Mouse (Mus musculus): ENCODE results near the gene Hbq1a. TPM values are rescaled to one million over a fixed set of nuclear protein-coding genes. Genes with fewer than 3 reads are reported as not detected.
A peak's percentile ranks its signal among the peaks of the same experiment; 100 is the strongest.

Gene Hbq1a
- polyA plus RNA-seq, 1 experiment from 2014 or later = 1.1 TPM

- Histone ChIP-seq H3K4me1 (peaks cover 9% of the 10 kb centered on the region; the same call in 1 of the 2 replicates), H3K9me3 (no peaks in the 10 kb centered on the region), H3K9ac (replicated peaks) (no peak overlapping the region), H3K4me2 (replicated peaks) (no peak overlapping the region), H3K36me3 (no peaks in the 10 kb centered on the region), H3K27ac (replicated peaks) (no peak overlapping the region), H3K4me3 (no peak overlapping the region), H3K27me3 (no peaks in the 10 kb centered on the region)
- 92% methylated on average over 1 of the region's 1 CpGs for WGBS
- no peak for ATAC-seq (replicated peaks)
Measured at GRCm38 (mm10) chr11:32303455-32303854, 3.6 kb downstream of the Hbq1a start.

DNA sequence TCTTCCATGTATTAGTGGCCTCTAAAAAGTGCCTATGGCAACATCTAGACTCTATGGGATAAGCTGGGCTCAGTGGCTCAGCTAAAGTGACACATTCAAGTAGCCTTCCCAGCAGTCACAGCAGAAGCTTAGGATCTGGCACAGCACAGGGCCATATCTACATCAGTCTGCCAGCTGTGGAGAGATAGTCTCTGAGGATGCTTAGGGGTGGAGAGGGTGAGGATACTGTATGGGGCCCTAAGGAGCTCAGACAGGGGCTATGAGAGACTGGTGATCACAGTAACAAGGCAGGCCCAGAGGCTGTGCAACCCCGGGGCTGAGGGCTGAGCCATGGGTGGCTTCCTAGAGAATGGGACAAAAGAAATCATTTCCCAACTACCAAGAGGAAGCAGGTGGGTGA, 7.1 kb downstream of the Hbq1a start:
- Histone ChIP-seq H3K27ac (replicated peaks) (no peak overlapping the region), H3K4me2 (replicated peaks) (no peak overlapping the region), H3K27me3 (no peaks in the 10 kb centered on the region), H3K36me3 (no peaks in the 10 kb centered on the region), H3K4me1 (peaks cover 9% of the 10 kb centered on the region; the same call in 1 of the 2 replicates), H3K9ac (replicated peaks) (no peak overlapping the region), H3K9me3 (no peaks in the 10 kb centered on the region), H3K4me3 (no peak overlapping the region)
- 73% methylated on average over 1 of the region's 1 CpGs for WGBS
- no peak for ATAC-seq (replicated peaks)

GRCm38 (mm10) chr11:32309446-32309845, 9.6 kb downstream of the Hbq1a start:
- no peak for ATAC-seq (replicated peaks)
- Histone ChIP-seq H3K4me1 (no peaks in the 10 kb centered on the region), H3K27me3 (no peaks in the 10 kb centered on the region), H3K9me3 (no peaks in the 10 kb centered on the region), H3K36me3 (no peaks in the 10 kb centered on the region), H3K4me2 (replicated peaks) (no peak overlapping the region), H3K9ac (replicated peaks) (no peak overlapping the region), H3K4me3 (no peak overlapping the region), H3K27ac (replicated peaks) (no peak overlapping the region)
- 43% methylated on average over 4 of the region's 4 CpGs for WGBS

GRCm38 (mm10) chr11:32309928-32310327, 10.1 kb downstream of the Hbq1a start:
- no peaks in the 10 kb centered on the region for H3K36me3 ChIP-seq
- no peaks in the 10 kb centered on the region for H3K9me3 ChIP-seq
- 78% methylated on average over 3 of the region's 3 CpGs for WGBS
- no peak for ATAC-seq (replicated peaks)
- H3K9ac ChIP-seq (replicated peaks) = no peak overlapping the region
- no peak overlapping the region for H3K27ac ChIP-seq (replicated peaks)
- H3K27me3 ChIP-seq = no peaks in the 10 kb centered on the region
- H3K4me2 ChIP-seq (replicated peaks) = no peak overlapping the region
- H3K4me3 ChIP-seq = no peak overlapping the region
- no peaks in the 10 kb centered on the region for H3K4me1 ChIP-seq

DNA sequence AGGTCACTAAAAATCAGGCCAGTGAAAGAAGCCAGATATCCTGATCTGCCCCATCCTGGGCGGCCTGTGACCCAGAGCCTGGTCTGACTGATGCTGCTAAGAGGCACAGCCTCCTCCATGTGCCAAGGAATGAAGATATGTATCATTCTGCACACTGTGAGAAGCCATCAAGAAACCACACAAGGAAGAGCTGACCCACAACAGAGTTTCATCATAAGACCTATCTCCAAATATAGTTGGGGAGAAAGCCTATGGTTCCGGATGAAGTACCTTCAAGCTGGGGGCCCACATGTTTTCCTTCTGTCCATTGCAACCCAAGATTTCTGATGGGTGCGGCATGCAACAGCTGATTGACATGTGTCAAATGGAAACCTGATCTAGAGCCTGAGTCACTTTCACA, 16.1 kb downstream of the Hbq1a start:
- 92% methylated on average over 3 of the region's 3 CpGs for WGBS
- H3K36me3 ChIP-seq = no peaks in the 10 kb centered on the region
- ATAC-seq (replicated peaks) = no peak

DNA sequence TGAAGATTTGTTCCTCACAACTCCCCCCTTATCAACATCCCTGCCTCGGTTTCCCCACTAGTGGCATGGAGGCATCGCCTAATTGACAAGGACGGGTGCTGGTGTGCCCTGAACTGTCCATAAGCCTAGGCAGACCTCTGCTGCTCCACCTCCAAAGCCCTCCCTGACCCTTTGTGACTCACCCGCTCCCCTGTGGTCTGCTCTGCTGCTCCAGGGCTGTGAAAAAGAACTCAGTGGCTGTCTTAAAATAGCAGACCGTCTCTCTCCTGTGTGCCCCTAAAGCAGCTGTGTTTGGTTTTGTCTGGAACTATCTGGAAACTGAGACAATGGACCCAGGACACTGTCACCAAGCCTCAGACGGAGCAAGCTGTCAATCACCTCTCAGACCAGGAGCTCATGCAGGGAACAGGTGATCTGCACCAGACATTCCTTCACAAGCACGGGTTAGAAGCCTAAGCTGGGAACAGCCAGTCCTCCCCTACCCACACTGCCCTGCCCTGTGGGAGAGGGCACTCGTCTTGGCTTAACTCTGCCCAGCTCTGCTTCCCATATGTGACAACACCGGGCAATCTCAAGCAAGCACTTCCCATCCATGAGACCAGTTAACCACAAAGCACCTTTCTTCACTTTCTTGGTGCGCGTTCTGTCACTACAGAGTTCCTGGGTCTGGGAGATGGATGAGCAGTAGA, 20.8 kb downstream of the Hbq1a start:
- Histone ChIP-seq H3K4me3 (no peak overlapping the region), H3K4me1 (peaks cover 2% of the 10 kb centered on the region; the same call in 1 of the 2 replicates), H3K4me2 (replicated peaks) (no peak overlapping the region), H3K27ac (replicated peaks) (no peak overlapping the region), H3K9ac (replicated peaks) (no peak overlapping the region), H3K36me3 (no peaks in the 10 kb centered on the region), H3K27me3 (no peaks in the 10 kb centered on the region), H3K9me3 (no peaks in the 10 kb centered on the region)
- WGBS = 61% methylated on average over 11 of the region's 11 CpGs
- no peak for ATAC-seq (replicated peaks)

More for the DNA sequence above, 16.1 kb downstream of the Hbq1a start:
- H3K9ac ChIP-seq (replicated peaks) = no peak overlapping the region
- no peaks in the 10 kb centered on the region for H3K9me3 ChIP-seq
- H3K4me1 ChIP-seq = no peaks in the 10 kb centered on the region
- H3K27me3 ChIP-seq = no peaks in the 10 kb centered on the region
- no peak overlapping the region for H3K4me2 ChIP-seq (replicated peaks)
- H3K27ac ChIP-seq (replicated peaks) = no peak overlapping the region
- H3K4me3 ChIP-seq = no peak overlapping the region

DNA sequence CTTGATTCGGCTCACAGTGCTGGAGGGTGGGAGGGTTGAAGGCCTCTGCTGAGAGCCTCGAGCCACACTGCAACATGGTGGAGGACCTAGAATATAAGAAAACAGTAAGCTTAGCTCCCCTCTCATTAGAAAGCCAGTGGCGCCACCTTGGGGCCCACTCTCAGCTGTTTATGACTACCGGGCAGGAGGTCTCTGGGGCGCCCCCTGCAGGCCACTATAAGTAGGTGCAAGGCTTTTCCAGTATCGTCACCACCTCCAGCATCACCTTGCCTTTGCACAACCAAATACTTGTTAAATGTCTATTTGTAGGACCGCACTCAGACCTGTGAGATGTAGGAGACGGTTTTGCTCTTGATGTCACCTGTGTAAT, 21.3 kb downstream of the Hbq1a start:
- Histone ChIP-seq H3K9ac (replicated peaks) (no peak overlapping the region), H3K9me3 (no peaks in the 10 kb centered on the region), H3K4me3 (no peak overlapping the region), H3K27me3 (no peaks in the 10 kb centered on the region), H3K4me1 (peaks cover 2% of the 10 kb centered on the region; the same call in 1 of the 2 replicates), H3K4me2 (replicated peaks) (no peak overlapping the region), H3K27ac (replicated peaks) (no peak overlapping the region), H3K36me3 (no peaks in the 10 kb centered on the region)
- 39% methylated on average over 8 of the region's 8 CpGs for WGBS
- ATAC-seq (replicated peaks) = no peak

DNA sequence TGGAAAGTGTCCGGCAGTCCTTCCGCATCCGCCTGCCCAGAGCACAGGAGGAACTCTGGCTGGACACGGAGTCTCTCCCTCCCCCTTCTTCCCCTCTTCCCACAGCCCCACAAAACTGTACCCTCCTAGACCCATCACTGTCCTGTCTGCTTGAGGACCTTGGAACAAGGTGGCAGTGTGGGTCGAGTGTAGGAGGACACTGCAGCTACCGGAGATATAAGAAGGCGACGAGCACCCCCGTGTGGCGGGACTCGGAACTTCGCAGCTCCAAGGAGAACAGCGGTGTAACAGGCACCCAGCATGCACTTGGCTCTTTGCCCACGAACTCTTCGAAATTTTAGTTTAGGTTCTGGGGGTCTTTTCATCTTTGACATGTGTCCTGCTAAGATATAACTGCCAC, 24.7 kb downstream of the Hbq1a start:
- Histone ChIP-seq H3K36me3 (no peaks in the 10 kb centered on the region), H3K4me2 (replicated peaks) (no peak overlapping the region), H3K4me3 (no peak overlapping the region), H3K27me3 (no peaks in the 10 kb centered on the region), H3K27ac (replicated peaks) (no peak overlapping the region), H3K4me1 (peaks cover 2% of the 10 kb centered on the region; the same call in 1 of the 2 replicates), H3K9ac (replicated peaks) (no peak overlapping the region), H3K9me3 (no peaks in the 10 kb centered on the region)
- ATAC-seq (replicated peaks) = peak; percentile 73
- WGBS = 11% methylated on average over 15 of the region's 15 CpGs

- H3K4me2 ChIP-seq (replicated peaks) = no peak overlapping the region
- 52% methylated on average over 6 of the region's 6 CpGs for WGBS
Measured at GRCm38 (mm10) chr11:32331075-32331474, 31.2 kb downstream of the Hbq1a start.

DNA sequence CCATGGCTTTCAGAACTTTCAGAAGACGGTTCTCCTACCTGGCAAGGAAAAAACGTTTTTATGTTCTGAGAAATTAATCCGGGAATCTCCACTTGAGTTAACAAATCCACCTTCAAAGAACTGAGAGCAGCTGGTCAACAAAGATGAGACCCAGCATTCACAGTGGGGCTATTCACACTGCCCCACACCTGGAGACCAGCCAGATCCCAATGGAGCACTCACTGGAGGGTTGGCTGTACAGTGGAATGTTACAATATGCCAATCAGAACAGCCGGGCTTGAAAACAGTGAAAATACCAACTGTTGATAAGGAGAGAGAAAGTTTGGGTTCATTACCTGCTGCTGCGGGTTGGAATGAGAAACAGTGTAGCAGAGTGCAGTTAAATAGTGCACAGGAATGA, 32.0 kb downstream of the Hbq1a start:
- H3K4me2 ChIP-seq (replicated peaks) = no peak overlapping the region
- 32% methylated on average over 5 of the region's 5 CpGs for WGBS
- no peaks in the 10 kb centered on the region for H3K36me3 ChIP-seq
- no peak overlapping the region for H3K27ac ChIP-seq (replicated peaks)
- no peaks in the 10 kb centered on the region for H3K9me3 ChIP-seq
- peaks cover 6% of the 10 kb centered on the region; the same call in 1 of the 2 replicates for H3K4me1 ChIP-seq
- H3K27me3 ChIP-seq = no peaks in the 10 kb centered on the region
- no peak overlapping the region for H3K4me3 ChIP-seq
- H3K9ac ChIP-seq (replicated peaks) = no peak overlapping the region
- no peak for ATAC-seq (replicated peaks)

More at GRCm38 (mm10) chr11:32331075-32331474, 31.2 kb downstream of the Hbq1a start:
- Histone ChIP-seq H3K36me3 (no peaks in the 10 kb centered on the region), H3K4me1 (peaks cover 6% of the 10 kb centered on the region; the same call in 1 of the 2 replicates), H3K4me3 (no peak overlapping the region), H3K9ac (replicated peaks) (no peak overlapping the region), H3K27ac (replicated peaks) (no peak overlapping the region), H3K27me3 (no peaks in the 10 kb centered on the region), H3K9me3 (no peaks in the 10 kb centered on the region)
- no peak for ATAC-seq (replicated peaks)

GRCm38 (mm10) chr11:32333235-32333634, 33.4 kb downstream of the Hbq1a start:
- no peaks in the 10 kb centered on the region for H3K36me3 ChIP-seq
- no peak overlapping the region for H3K4me2 ChIP-seq (replicated peaks)
- no peaks in the 10 kb centered on the region for H3K9me3 ChIP-seq
- WGBS = 75% methylated on average over 2 of the region's 2 CpGs
- peaks cover 6% of the 10 kb centered on the region; the same call in 1 of the 2 replicates for H3K4me1 ChIP-seq
- no peak overlapping the region for H3K27ac ChIP-seq (replicated peaks)
- no peaks in the 10 kb centered on the region for H3K27me3 ChIP-seq
- ATAC-seq (replicated peaks) = no peak
- no peak overlapping the region for H3K4me3 ChIP-seq
- H3K9ac ChIP-seq (replicated peaks) = no peak overlapping the region

DNA sequence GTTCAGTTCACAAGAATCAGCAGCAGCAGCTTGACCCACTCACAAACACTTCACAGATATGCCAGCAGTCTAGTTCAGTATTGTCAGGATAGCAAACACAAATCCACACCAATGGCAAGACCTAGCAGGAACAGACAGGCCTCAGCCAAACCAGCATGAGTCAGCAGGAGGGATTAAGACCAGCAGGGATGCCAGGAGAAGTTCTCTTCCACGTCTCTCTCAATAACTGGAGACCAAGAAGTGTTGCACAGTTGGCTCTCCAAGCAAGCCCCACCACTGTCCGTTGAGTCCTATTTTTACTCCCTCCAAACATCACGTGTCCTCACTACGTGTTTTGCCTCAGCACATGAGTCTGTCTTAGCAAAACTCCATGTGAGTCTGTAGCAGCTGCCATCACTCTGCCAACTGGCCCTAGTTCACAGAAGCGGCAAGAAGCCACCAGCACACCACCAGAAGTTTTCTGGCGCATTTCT, 36.6 kb downstream of the Hbq1a start:
- Histone ChIP-seq H3K4me2 (replicated peaks) (no peak overlapping the region), H3K4me3 (no peak overlapping the region), H3K36me3 (no peaks in the 10 kb centered on the region), H3K27ac (replicated peaks) (no peak overlapping the region), H3K4me1 (no peaks in the 10 kb centered on the region; the same call in 1 of the 2 replicates), H3K27me3 (no peaks in the 10 kb centered on the region), H3K9ac (replicated peaks) (no peak overlapping the region), H3K9me3 (no peaks in the 10 kb centered on the region)
- no peak for ATAC-seq (replicated peaks)
- 88% methylated on average over 6 of the region's 6 CpGs for WGBS

DNA sequence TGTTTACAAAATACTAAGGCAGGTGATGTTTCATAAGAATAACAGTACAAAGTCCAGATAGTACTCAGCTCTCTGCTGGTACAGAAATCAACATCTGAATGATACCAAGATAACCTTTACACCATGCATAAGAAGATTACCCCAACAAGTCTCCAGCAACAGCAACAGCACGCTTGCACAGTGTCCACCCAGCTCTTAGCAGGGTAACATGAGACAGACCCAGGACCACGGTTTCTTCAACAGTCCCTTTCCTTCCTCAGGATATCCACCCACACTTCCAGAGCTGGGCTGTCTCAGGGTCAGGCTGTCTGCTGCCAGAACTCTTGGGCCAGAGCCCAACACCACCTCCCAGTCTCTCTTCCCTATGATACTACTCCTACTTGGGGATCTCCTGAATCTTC, 39.3 kb downstream of the Hbq1a start:
- no peaks in the 10 kb centered on the region for H3K36me3 ChIP-seq
- H3K9me3 ChIP-seq = no peaks in the 10 kb centered on the region
- no peaks in the 10 kb centered on the region for H3K27me3 ChIP-seq
- no peak overlapping the region for H3K4me2 ChIP-seq (replicated peaks)
- ATAC-seq (replicated peaks) = no peak
- no peak overlapping the region for H3K27ac ChIP-seq (replicated peaks)
- WGBS = 84% methylated on average over 2 of the region's 2 CpGs
- H3K4me1 ChIP-seq = no peaks in the 10 kb centered on the region; the same call in 1 of the 2 replicates
- no peak overlapping the region for H3K4me3 ChIP-seq
- H3K9ac ChIP-seq (replicated peaks) = no peak overlapping the region

All from forebrain, embryonic 15.5 days (tissue).